Mouse (Mus musculus) midbrain, postnatal 0 days (tissue): ENCODE measurements around the gene Naaladl2. TPM values are rescaled to one million over a fixed set of nuclear protein-coding genes. Genes with fewer than 3 reads are reported as not detected.

Source experiments
- ATAC-seq: fragments of 200-750 bp; cut with Nextera tagmentation; 2 replicates; pipeline ENCODE4 v1.8.0; 2017; ENCODE audit warnings: moderate number of reproducible peaks, mild to moderate bottlenecking, moderate TSS enrichment, moderate library complexity; ENCODE audit not compliant: low FRiP score
- DNase-seq: peaks from one replicate; pipeline ENCODE4 v3.0.0-alpha.2; 2015; ENCODE audit warnings: low spot score
- H3K27ac ChIP-seq: fragments of 300-500 bp; sonication (generic); 2 replicates; pipeline ENCODE4 v1.5.1; 2014; ENCODE audit warnings: low read depth, mild to moderate bottlenecking, low read length, mixed read lengths
- H3K27me3 ChIP-seq: fragments of 300-500 bp; sonication (generic); 2 replicates; pipeline ENCODE4 v1.6.1; 2014; ENCODE audit warnings: low read length, control low read depth, mixed read lengths; ENCODE audit not compliant: insufficient read depth
- H3K36me3 ChIP-seq: fragments of 300-500 bp; sonication (generic); 2 replicates; pipeline ENCODE4 v1.6.1; 2014; ENCODE audit warnings: low read length, control low read depth, mixed read lengths; ENCODE audit not compliant: insufficient read depth
- H3K4me1 ChIP-seq: fragments of 300-500 bp; sonication (generic); 2 replicates; pipeline ENCODE4 v1.6.1; 2014; ENCODE audit warnings: mild to moderate bottlenecking, control low read depth, antibody characterized with exemption, low read length, mixed read lengths; ENCODE audit not compliant: insufficient read depth
- H3K4me2 ChIP-seq: fragments of 300-500 bp; sonication (generic); 2 replicates; pipeline ENCODE4 v1.6.1; 2014; ENCODE audit warnings: low read depth, mild to moderate bottlenecking, low read length, mixed read lengths; ENCODE audit not compliant: poor library complexity, severe bottlenecking
- H3K4me3 ChIP-seq: fragments of 300-500 bp; sonication (generic); 2 replicates; pipeline ENCODE4 v1.5.1; 2014; ENCODE audit warnings: low read depth, mild to moderate bottlenecking, low read length, moderate library complexity
- H3K9ac ChIP-seq: fragments of 300-500 bp; sonication (generic); replicated peaks from 2 replicates; pipeline ENCODE4 v1.6.1; 2014; ENCODE audit warnings: mild to moderate bottlenecking, low read length, moderate library complexity, mixed read lengths; ENCODE audit not compliant: poor library complexity, severe bottlenecking
- H3K9me3 ChIP-seq: fragments of 300-500 bp; sonication (generic); 2 replicates; pipeline ENCODE4 v1.6.1; 2016; ENCODE audit warnings: low read length, control low read depth
- CTCF ChIP-seq: IDR thresholded peaks from 2 replicates; pipeline ENCODE4 v1.5.1; 2016; ENCODE audit warnings: antibody characterized with exemption, mild to moderate bottlenecking
- WGBS: fragments of 180-500 bp; shearing (Covaris S2); extraction: QIAGEN DNeasy Blood & Tissue Kit; methylation state at CpG from one replicate; pipeline ENCODE4 v1.1.7; 2014; 5-methylcytosine and 5-hydroxymethylcytosine counted together
- polyA plus RNA-seq: library from polyadenylated mRNA; unstranded; fragments of >200 nt; fragmentation: Nextera tagmentation; extraction: Ambion mirVana; gene quantifications from 2 replicates; pipeline ENCODE4 v1.2.1, GENCODE M21; 2015
- total RNA-seq: library from RNA; depleted of rRNA; stranded (reverse); fragments of >200 nt; gene quantifications from 2 replicates; pipeline ENCODE4 v1.2.3, GENCODE M21; 2014

Naaladl2 gene
- total and polyA plus RNA-seq, 2 experiments from 2014 or later = 1.1 to 2.9 TPM

GRCm38 (mm10) chr3:24921401-24921800 lies 222.7 kb downstream of the Naaladl2 start:
- H3K27ac ChIP-seq = no peak overlapping the region
- no peaks in the 10 kb centered on the region for H3K4me1 ChIP-seq
- WGBS = 23% methylated on average over 6 of the region's 6 CpGs
- H3K4me3 ChIP-seq = no peak overlapping the region
- no peak overlapping the region for H3K4me2 ChIP-seq
- no peak overlapping the region for H3K9ac ChIP-seq
- no peaks in the 10 kb centered on the region for H3K9me3 ChIP-seq
- DNase-seq = peak; percentile 2
- H3K36me3 ChIP-seq = no peaks in the 10 kb centered on the region
- H3K27me3 ChIP-seq = no peaks in the 10 kb centered on the region
- TF ChIP-seq CTCF = no peak
- ATAC-seq = no peak

DNA sequence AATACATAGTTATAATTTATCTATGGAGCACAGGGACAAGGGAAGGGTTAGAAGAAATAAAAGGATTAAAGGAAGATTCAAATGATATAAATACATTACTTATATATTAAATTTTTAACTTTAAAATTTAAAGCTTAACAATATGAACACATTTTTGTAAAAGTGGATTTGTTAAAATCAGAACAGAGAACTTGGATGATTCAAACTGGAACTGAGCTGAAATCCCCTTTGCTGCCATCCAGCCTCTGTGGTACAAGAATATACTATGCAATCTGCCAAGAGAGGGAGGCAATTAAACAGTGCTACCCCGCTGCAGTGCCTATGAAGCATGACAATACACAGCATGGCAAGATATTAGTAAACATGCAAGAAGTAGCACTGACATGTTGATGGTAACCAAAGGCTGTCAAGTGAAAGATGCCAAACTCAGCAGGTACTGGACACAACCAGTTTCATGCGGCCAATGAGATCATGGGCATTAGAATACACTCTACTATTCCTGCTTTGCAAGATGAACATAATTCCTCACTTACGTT lies 238.6 kb downstream of the Naaladl2 start:
- Histone ChIP-seq H3K27me3 (no peaks in the 10 kb centered on the region), H3K27ac (no peak overlapping the region), H3K9ac (no peak overlapping the region), H3K9me3 (no peaks in the 10 kb centered on the region), H3K4me1 (no peaks in the 10 kb centered on the region), H3K4me3 (no peak overlapping the region), H3K4me2 (no peak overlapping the region), H3K36me3 (no peaks in the 10 kb centered on the region)
- ATAC-seq (no peak), DNase-seq (peak; percentile 51)
- 87% methylated on average over 3 of the region's 3 CpGs for WGBS
- TF ChIP-seq CTCF = no peak

- DNase-seq = no peak
- no peak for ATAC-seq
- Histone ChIP-seq H3K4me2 (no peak overlapping the region), H3K27ac (no peak overlapping the region), H3K36me3 (no peaks in the 10 kb centered on the region), H3K4me1 (no peaks in the 10 kb centered on the region), H3K27me3 (no peaks in the 10 kb centered on the region), H3K4me3 (no peak overlapping the region), H3K9me3 (no peaks in the 10 kb centered on the region), H3K9ac (no peak overlapping the region)
- TF ChIP-seq CTCF = no peak
- 96% methylated on average over 3 of the region's 3 CpGs for WGBS
These were observed 255.3 kb downstream of the Naaladl2 start for GRCm38 (mm10) chr3:24888801-24889200.

DNA sequence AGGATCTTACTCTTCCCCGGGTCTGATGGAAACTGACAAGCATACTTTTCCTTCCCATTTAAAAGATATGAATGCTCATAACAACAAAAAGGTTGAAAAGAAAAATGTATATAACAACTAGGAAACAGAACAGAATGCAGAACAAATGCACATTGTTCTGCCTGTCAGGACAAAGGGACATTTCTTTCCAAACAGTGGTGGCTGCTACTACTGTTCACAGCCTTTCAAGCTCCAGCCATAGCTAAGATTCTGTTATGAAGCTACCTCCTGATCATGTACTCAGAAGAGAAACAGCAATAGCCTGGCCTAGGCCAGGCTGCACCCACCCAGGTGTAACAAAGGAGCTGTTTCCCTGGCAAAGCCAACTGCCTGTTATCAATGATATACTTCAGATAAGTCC lies 271.8 kb downstream of the Naaladl2 start:
- TF ChIP-seq CTCF = no peak
- ATAC-seq (no peak), DNase-seq (no peak)
- no peaks in the 10 kb centered on the region for H3K4me1 ChIP-seq
- H3K9ac ChIP-seq = no peak overlapping the region
- H3K9me3 ChIP-seq = no peaks in the 10 kb centered on the region
- H3K27ac ChIP-seq = no peak overlapping the region
- no peaks in the 10 kb centered on the region for H3K36me3 ChIP-seq
- no peaks in the 10 kb centered on the region for H3K27me3 ChIP-seq
- no peak overlapping the region for H3K4me2 ChIP-seq
- no peak overlapping the region for H3K4me3 ChIP-seq
- WGBS = 86% methylated on average over 1 of the region's 1 CpGs

GRCm38 (mm10) chr3:24852936-24853335 lies 291.1 kb downstream of the Naaladl2 start:
- no peaks in the 10 kb centered on the region for H3K36me3 ChIP-seq
- no peak overlapping the region for H3K9ac ChIP-seq
- DNase-seq = no peak
- H3K4me2 ChIP-seq = no peak overlapping the region
- no peaks in the 10 kb centered on the region for H3K27me3 ChIP-seq
- no peak for ATAC-seq
- TF ChIP-seq CTCF = no peak
- no peak overlapping the region for H3K27ac ChIP-seq
- H3K9me3 ChIP-seq = no peaks in the 10 kb centered on the region
- no peak overlapping the region for H3K4me3 ChIP-seq
- no peaks in the 10 kb centered on the region for H3K4me1 ChIP-seq
- WGBS = 82% methylated on average over 2 of the region's 2 CpGs

- no peaks in the 10 kb centered on the region for H3K9me3 ChIP-seq
- no peak overlapping the region for H3K4me3 ChIP-seq
- no peaks in the 10 kb centered on the region for H3K36me3 ChIP-seq
- H3K4me1 ChIP-seq = no peaks in the 10 kb centered on the region
- 75% methylated on average over 2 of the region's 2 CpGs for WGBS
- no peak overlapping the region for H3K4me2 ChIP-seq
- H3K9ac ChIP-seq = no peak overlapping the region
- H3K27me3 ChIP-seq = no peaks in the 10 kb centered on the region
- H3K27ac ChIP-seq = no peak overlapping the region
- no peak for TF ChIP-seq CTCF
- DNase-seq (no peak), ATAC-seq (no peak)
These were observed 347.3 kb downstream of the Naaladl2 start for GRCm38 (mm10) chr3:24796739-24797138.
